In the genomic region with DNA sequence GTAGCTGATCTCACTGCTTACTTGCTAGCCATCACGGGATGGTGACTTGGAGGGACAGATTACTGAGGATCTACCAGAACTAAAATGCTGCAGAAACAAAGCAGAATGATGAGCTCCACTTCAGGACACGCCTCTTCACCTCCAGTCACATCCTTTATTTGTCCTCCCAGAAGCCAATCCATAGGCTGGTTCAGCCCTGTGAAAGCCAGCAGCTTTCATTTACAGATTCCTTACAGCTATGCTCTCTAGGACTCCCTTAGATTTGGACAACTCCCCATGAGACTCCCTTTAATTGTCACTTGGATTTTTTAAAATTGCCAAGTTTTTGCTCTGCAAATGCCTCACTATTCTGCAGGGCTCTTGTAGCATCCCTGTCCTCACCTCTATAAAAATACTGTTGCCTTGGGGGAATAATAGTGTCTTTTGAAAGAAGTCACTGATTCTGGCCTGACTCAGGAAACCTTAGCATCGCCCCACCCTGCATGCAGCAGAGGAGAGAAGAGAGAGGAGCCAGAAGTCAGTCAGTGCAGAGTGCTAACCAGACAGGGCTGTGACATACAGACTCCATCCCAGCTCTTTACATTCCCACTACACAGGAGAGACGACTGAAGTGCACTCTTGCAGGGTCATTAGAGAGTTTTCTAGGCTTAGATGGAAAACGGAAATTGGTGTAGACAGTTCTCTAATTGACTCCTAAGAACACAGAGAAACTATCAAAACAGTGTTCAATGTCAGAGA, we compare ENCODE assay signal across 22 mouse cellular contexts. TPM values are rescaled to one million over a fixed set of nuclear protein-coding genes. Genes with fewer than 3 reads are reported as not detected.
DNase-seq lines count a peak whose midpoint lies in the region; ATAC-seq and TF ChIP-seq lines count a peak whose summit lies in the region.
"Had no signal": no experiment of that assay in that cellular context is flagged by ENCODE, and none has a peak within 500 bp of the region (broad histone marks: within the 10 kb centered on the region; RNA-seq: fewer than 3 reads in every experiment).

No protein-coding gene starts in this region.

- H3K9ac ChIP-seq in forebrain, embryonic 13.5 days, result 0 out of 2 replicates have a peak overlapping the region, but pooled peaks have one; percentile 2
- H3K9ac ChIP-seq in forebrain, embryonic 11.5 days (ENCODE audit: low read length), result no peak overlapping the region
- no peak overlapping the region for H3K9ac ChIP-seq in hindbrain, postnatal 0 days (replicated peaks; ENCODE audit: low read length)
- no peak overlapping the region for H3K9ac ChIP-seq in liver, embryonic 11.5 days (ENCODE audit: low read depth, low read length)
- H3K9ac ChIP-seq: embryonic facial prominence, embryonic 13.5 days; heart, embryonic 15.5 days had no signal

- no peak overlapping the region for H3K4me3 ChIP-seq in forebrain, embryonic 13.5 days
- H3K4me3 ChIP-seq in forebrain, embryonic 11.5 days (ENCODE audit: low read depth, low read length), result no peak overlapping the region
- no peak overlapping the region for H3K4me3 ChIP-seq in hindbrain, postnatal 0 days (ENCODE audit: low read length)
- H3K4me3 ChIP-seq in liver, embryonic 11.5 days (ENCODE audit: low read depth, low read length), result no peak overlapping the region
- H3K4me3 ChIP-seq: embryonic facial prominence, embryonic 13.5 days; heart, embryonic 15.5 days; myocyte had no signal

- no peak; the same call in 1 of the 2 replicates for ATAC-seq in forebrain, embryonic 13.5 days
- no peak for ATAC-seq in forebrain, embryonic 11.5 days (replicated peaks; ENCODE audit: low FRiP score)
- ATAC-seq in hindbrain, postnatal 0 days, result no peak
- no peak for ATAC-seq in liver, embryonic 11.5 days (replicated peaks; ENCODE audit: low FRiP score)

- TF ChIP-seq CTCF in hindbrain, postnatal 0 days (IDR thresholded peaks at IDR 0.05; ENCODE audit: low read depth), result no peak

- WGBS in forebrain, embryonic 13.5 days, result 56% methylated on average over 5 of the region's 5 CpGs
- 67% methylated on average over 5 of the region's 5 CpGs for WGBS in forebrain, embryonic 11.5 days
- 49% methylated on average over 5 of the region's 5 CpGs for WGBS in hindbrain, postnatal 0 days
- WGBS in liver, embryonic 11.5 days, result 77% methylated on average over 5 of the region's 5 CpGs

- no peaks in the 10 kb centered on the region for H3K27me3 ChIP-seq in forebrain, embryonic 13.5 days
- no peaks in the 10 kb centered on the region for H3K27me3 ChIP-seq in forebrain, embryonic 11.5 days (ENCODE audit: control insufficient read depth, insufficient read depth, low read length)
- H3K27me3 ChIP-seq in hindbrain, postnatal 0 days (ENCODE audit: insufficient read depth, low read length), result no peaks in the 10 kb centered on the region
- no peaks in the 10 kb centered on the region for H3K27me3 ChIP-seq in liver, embryonic 11.5 days (replicated peaks; ENCODE audit: control insufficient read depth, insufficient read depth, low read length)
- H3K27me3 ChIP-seq: embryonic facial prominence, embryonic 13.5 days; heart, embryonic 15.5 days had no signal

- DNase-seq in forebrain, embryonic 11.5 days (ENCODE audit: low spot score), result no peak
- peak; percentile 31 for DNase-seq in retina, postnatal 1 day
- no peak for DNase-seq in retina, embryonic 14.5 days (ENCODE audit: low spot score)
- peak; percentile 21 for DNase-seq in hindbrain, postnatal 0 days (ENCODE audit: low spot score)
- no peak for DNase-seq in liver, embryonic 11.5 days (ENCODE audit: low spot score)
- no peak for DNase-seq in heart, postnatal 4 days
- DNase-seq: adrenal gland, adult 2 months; cerebellum, adult 18-20 months; kidney, adult 8-10 months; kidney, postnatal 25 days; lung, postnatal 10 days; thymus, postnatal 25 days had no signal

- H3K4me2 ChIP-seq in forebrain, embryonic 13.5 days, result no peak overlapping the region
- no peak overlapping the region for H3K4me2 ChIP-seq in forebrain, embryonic 11.5 days (ENCODE audit: low read depth, low read length, severe bottlenecking)
- peak overlapping the region; percentile 24; the same call in 1 of the 2 replicates for H3K4me2 ChIP-seq in hindbrain, postnatal 0 days (ENCODE audit: low read depth, low read length)
- no peak overlapping the region for H3K4me2 ChIP-seq in liver, embryonic 11.5 days
- H3K4me2 ChIP-seq: embryonic facial prominence, embryonic 13.5 days; heart, embryonic 15.5 days had no signal

- H3K27ac ChIP-seq in forebrain, embryonic 13.5 days, result peak overlapping the region; percentile 83
- no peak overlapping the region for H3K27ac ChIP-seq in forebrain, embryonic 11.5 days (ENCODE audit: low read depth, low read length)
- peak overlapping the region; percentile 73 for H3K27ac ChIP-seq in hindbrain, postnatal 0 days
- no peak overlapping the region for H3K27ac ChIP-seq in liver, embryonic 11.5 days (ENCODE audit: low read depth, low read length)
- H3K27ac ChIP-seq: embryonic facial prominence, embryonic 13.5 days; heart, embryonic 15.5 days had no signal

- no peaks in the 10 kb centered on the region for H3K36me3 ChIP-seq in forebrain, embryonic 13.5 days (ENCODE audit: poor library complexity, severe bottlenecking)
- H3K36me3 ChIP-seq in forebrain, embryonic 11.5 days (ENCODE audit: control insufficient read depth, insufficient read depth, low read length), result no peaks in the 10 kb centered on the region
- H3K36me3 ChIP-seq in hindbrain, postnatal 0 days (ENCODE audit: insufficient read depth, low read length), result no peaks in the 10 kb centered on the region
- H3K36me3 ChIP-seq in liver, embryonic 11.5 days (ENCODE audit: control insufficient read depth, insufficient read depth, low read length), result no peaks in the 10 kb centered on the region
- H3K36me3 ChIP-seq: embryonic facial prominence, embryonic 13.5 days; heart, embryonic 15.5 days had no signal

- peaks cover 48% of the 10 kb centered on the region for H3K4me1 ChIP-seq in forebrain, embryonic 13.5 days
- H3K4me1 ChIP-seq in forebrain, embryonic 11.5 days (replicated peaks; ENCODE audit: control insufficient read depth, insufficient read depth, low read length), result no peaks in the 10 kb centered on the region
- peaks cover 25% of the 10 kb centered on the region for H3K4me1 ChIP-seq in hindbrain, postnatal 0 days (ENCODE audit: insufficient read depth, low read length)
- H3K4me1 ChIP-seq in liver, embryonic 11.5 days (replicated peaks; ENCODE audit: control insufficient read depth, insufficient read depth, low read length), result no peaks in the 10 kb centered on the region

- H3K9me3 ChIP-seq in forebrain, embryonic 13.5 days (replicated peaks), result no peaks in the 10 kb centered on the region
- no peaks in the 10 kb centered on the region for H3K9me3 ChIP-seq in forebrain, embryonic 11.5 days (ENCODE audit: control insufficient read depth, low read length)
- no peaks in the 10 kb centered on the region for H3K9me3 ChIP-seq in hindbrain, postnatal 0 days (ENCODE audit: low read length)
- no peaks in the 10 kb centered on the region for H3K9me3 ChIP-seq in liver, embryonic 11.5 days (ENCODE audit: control insufficient read depth, low read length)
- H3K9me3 ChIP-seq: embryonic facial prominence, embryonic 13.5 days; heart, embryonic 15.5 days had no signal

RNA-seq across cellular contexts. Expression of gene Alkbh3, which starts 38.3 kb away (rescaled TPM):
- 51.8 and 53.2 TPM in 2 replicates for polyA plus RNA-seq in forebrain, embryonic 13.5 days (2015; fragmentation: Nextera tagmentation; extraction: Ambion mirVana)
- polyA plus RNA-seq in forebrain, embryonic 11.5 days (2014; fragmentation: Nextera tagmentation; extraction: Ambion mirVana), result 51.4 and 51.9 TPM in 2 replicates
- total RNA-seq in hindbrain, postnatal 0 days (2014; rRNA removed), result 21.6 and 61.1 TPM in 2 replicates
- polyA plus RNA-seq in hindbrain, postnatal 0 days (2015; fragmentation: Nextera tagmentation; extraction: Ambion mirVana), result 48.9 and 51.7 TPM in 2 replicates
- 62.4 and 69.8 TPM in 2 replicates for polyA plus RNA-seq in liver, embryonic 11.5 days (2014; fragmentation: Nextera tagmentation; extraction: Ambion mirVana)
- total RNA-seq in heart, postnatal 4 days (2021), result 10 to 100 TPM; 72.4 to 82.2 TPM

RNA-seq across cellular contexts. Expression of gene Gm27027, which starts 52.7 kb away (rescaled TPM):
- polyA plus RNA-seq in forebrain, embryonic 13.5 days (2015; fragmentation: Nextera tagmentation; extraction: Ambion mirVana), result not detected in 2 replicates
- polyA plus RNA-seq in forebrain, embryonic 11.5 days (2014; fragmentation: Nextera tagmentation; extraction: Ambion mirVana), result not detected in 2 replicates
- total RNA-seq in hindbrain, postnatal 0 days (2014; rRNA removed), result 0.58 TPM in 1 of 2 replicates, not detected in the other
- not detected in 2 replicates for polyA plus RNA-seq in hindbrain, postnatal 0 days (2015; fragmentation: Nextera tagmentation; extraction: Ambion mirVana)
- polyA plus RNA-seq in liver, embryonic 11.5 days (2014; fragmentation: Nextera tagmentation; extraction: Ambion mirVana), result not detected in 2 replicates
- total RNA-seq in heart, postnatal 4 days (2021), result 1 to 10 TPM in 1 of 2 experiments, not detected in 1; 1.8 TPM
- total RNA-seq: adrenal gland, adult 2 months; granulocyte monocyte progenitor cell, adult 5-6 weeks; layer of hippocampus, postnatal 14 days; left cerebral cortex, postnatal 14 days; megakaryocyte, adult 5-6 weeks had no signal
- polyA plus RNA-seq: adrenal gland, adult 2 months; embryonic facial prominence, embryonic 13.5 days; heart, embryonic 15.5 days; liver, embryonic 16.5 days; myocyte; testis, adult 2 months had no signal

Comparison
In these comparisons a context has a peak if more than half of its experiments do, and no peak if none do; other contexts are left out.
1. H3K27ac ChIP-seq: peak in forebrain, embryonic 13.5 days (single experiment) and hindbrain, postnatal 0 days (single experiment); none in forebrain, embryonic 11.5 days (single experiment) and liver, embryonic 11.5 days (single experiment).
2. DNase-seq: peak in retina, postnatal 1 day (single experiment) and hindbrain, postnatal 0 days (single experiment); none in forebrain, embryonic 11.5 days (single experiment), retina, embryonic 14.5 days (single experiment), liver, embryonic 11.5 days (single experiment) and heart, postnatal 4 days (single experiment).